Mouse (Mus musculus) thymus, postnatal 10 days (tissue): ENCODE measurements around the gene Ralgps2.
A peak's percentile ranks its signal among the peaks of the same experiment; 100 is the strongest.

Experiments used
- DNase-seq, 2 experiments: peaks; one replicate each; pipeline ENCODE4 v3.0.0; 2021; ENCODE audit warnings: low spot score in 2 of 2

The Ralgps2 gene

GRCm38 (mm10) chr1:156939251-156940141, at the start of gene Ralgps2:
Gene Ralgps2 (minus strand): TSS chr1:156939626.
- peak; percentile 68 to 76 for DNase-seq

DNA sequence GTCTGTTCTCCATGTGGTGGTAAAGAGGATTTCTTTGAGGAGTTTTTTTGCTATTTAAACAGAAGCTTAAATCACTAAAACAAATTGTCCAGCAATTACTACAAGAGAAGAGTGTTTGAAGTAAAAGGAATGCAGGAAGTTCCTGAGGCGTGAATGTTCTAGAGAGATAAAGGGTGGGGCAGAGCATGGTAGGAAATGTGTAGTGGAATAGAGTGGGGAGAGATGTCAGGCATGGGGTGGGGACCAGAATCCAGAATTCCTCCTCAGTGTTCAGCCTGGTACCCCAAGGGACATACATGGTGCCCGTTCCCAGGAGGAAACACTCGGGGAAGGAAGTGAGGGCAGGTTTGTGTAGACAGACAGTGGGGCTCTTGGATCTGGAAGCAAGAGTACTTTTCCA, 48.1 kb upstream of the Ralgps2 start:
- DNase-seq, result no peak

DNA sequence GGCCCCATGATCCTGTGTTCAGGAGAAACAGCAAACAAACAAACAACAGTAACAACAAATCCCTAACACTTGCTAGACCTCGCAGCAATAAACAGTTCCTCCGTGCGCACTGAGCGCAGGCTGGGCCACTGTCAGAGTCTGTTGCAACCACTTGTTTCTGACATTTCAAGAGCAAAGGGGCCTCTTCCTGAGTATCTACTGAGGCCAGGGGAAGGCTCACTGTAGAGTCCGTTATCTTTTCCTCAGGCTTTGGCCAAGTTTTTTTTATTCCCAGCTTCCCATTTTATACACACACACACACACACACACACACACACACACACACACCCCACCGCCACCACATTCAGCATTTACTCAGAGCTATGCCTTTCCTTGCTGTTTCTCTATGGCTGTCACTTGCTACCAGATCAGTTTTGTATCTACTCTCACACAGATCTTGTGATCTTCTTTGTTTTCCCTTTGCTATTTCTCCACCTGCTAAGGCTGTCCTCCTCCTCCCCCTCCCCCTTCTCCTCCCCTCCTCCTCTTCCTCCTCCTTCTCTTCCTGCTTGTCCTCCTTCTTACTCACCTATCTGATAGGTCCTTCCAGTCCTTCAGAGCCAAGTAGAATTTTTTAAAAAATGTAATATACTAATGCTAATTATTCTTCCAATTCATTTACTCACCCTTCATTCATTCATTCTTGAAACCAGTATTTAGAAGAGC, 47.4 kb upstream of the Ralgps2 start:
- DNase-seq, result no peak

DNA sequence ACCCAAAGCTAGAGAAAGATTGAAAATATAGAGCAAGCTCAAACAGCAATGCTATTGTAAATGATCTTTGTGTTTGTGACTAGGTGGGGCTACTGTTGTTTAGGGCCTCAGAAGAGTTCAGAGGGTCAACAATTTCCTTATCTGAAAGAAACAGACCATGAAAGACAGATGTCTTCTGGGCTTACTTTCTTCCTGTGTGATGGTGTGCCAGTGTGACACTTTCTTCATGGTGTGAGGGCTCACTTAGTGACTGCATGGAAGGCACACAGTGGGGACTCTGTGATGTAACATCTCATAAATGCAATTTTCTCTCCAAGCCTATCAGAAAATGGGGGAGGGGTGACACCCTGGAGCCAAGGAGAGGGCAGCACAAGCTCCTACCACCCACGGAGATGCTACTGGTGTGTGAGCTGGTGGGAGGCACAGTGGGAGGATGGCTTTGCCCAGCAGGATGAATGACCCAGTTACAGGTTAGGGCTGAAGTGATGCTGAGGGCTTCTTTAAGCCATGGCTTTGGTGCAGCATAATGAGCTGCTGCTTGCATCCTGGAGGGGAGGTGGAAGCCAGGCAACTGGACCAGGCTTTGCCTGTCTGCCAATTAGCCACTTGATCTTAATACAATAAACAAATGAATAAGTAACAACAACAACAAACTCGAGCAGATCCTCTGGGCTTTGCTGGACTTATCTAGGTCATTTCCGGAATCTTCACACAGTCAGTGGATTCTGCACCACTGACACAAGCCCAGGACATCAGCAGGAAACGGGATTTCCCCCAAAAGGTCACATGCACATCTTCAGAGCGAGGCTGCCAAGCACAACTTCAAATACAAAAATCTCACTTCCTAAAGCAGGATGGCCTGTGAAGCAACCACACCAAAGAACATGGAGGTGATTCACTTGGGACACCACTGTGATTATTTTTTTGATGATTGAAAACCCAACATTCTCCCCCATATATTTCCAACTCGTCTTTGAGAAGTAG, 46.5 kb upstream of the Ralgps2 start:
- no peak for DNase-seq

GRCm38 (mm10) chr1:156983009-156983870, 43.8 kb upstream of the Ralgps2 start:
- no peak for DNase-seq

DNA sequence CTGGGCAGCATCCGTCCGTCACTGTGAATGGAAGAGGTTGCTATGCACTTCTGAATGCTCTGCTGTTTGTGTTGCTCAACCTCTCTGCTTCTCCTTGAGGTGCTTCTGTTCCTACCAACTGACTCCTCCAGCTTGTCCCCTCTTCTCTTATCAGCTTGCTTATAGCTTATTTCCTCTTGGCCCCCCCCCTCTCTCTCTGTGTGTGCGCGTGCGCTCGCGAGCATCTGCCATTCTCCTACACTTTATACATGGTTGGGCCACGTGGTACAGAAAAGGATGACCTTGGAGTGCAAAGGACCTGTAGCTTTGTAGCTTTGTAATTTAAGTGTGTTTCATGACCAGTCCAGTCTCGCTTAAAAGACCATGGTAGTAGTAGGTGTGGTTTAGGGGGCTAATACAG, 42.5 kb upstream of the Ralgps2 start:
- no peak for DNase-seq

DNA sequence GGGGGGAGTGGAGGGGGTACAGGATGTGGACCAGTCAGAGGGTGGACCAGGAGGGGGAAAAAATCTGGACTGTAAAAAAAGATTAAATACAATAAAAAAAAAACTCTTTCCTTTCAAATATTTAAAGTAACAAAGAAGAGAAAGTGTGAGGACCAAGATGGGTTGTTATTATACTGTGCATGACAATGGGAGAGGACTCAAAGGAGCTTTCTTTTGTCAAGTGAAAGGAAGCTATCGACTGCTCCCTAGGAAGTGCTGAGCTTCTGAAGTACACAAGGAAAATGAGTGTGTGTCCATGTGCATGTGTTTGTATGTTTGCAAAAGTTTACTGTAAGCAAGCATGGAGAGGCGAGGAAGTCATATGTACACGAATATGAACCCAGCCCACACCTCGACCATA, 40.3 kb upstream of the Ralgps2 start:
- DNase-seq, result no peak

- no peak for DNase-seq
Observed at GRCm38 (mm10) chr1:156978656-156979055, 39.2 kb upstream of the Ralgps2 start.

GRCm38 (mm10) chr1:156973857-156974256, 34.4 kb upstream of the Ralgps2 start:
- no peak for DNase-seq

DNA sequence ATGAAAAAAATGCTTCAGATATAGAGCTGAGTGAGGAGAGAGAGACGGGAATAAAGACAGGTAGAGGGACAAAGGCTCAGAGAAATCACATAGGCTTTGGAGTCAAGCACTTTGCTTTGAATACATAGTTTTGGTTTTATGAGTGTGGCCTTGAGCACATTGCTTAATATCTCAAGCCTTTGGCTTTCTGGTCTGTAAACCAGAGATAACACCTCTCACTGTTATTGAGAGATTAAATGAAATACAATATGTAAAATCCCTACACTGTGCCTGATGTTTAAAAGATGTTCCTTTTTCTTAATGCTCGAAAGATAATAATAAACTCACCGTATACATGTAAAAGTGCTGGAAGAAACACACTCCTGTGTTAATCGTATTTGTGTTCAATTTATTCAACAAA, 33.0 kb upstream of the Ralgps2 start:
- DNase-seq, result no peak

- DNase-seq, result no peak
Observed at GRCm38 (mm10) chr1:156971206-156971811, 31.9 kb upstream of the Ralgps2 start.

DNA sequence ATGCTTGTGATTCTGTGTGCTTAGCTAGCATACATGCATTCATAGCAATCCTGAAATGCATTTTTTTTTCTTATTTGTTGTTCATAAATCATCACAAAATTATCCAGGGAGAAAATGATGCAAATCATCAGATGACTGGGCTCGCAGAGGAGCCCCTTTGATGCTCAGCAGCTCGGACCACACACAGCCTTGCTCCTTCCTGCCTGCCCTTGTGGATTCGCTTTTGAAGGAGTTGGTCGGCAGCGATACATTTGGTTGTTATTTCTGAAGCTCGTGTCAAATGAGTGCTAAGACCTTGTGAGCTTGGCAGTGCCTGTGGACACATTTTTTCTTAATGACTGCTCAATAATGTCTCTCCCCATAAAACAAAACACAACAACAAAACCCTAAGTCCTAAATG, 31.2 kb upstream of the Ralgps2 start:
- no peak for DNase-seq

DNA sequence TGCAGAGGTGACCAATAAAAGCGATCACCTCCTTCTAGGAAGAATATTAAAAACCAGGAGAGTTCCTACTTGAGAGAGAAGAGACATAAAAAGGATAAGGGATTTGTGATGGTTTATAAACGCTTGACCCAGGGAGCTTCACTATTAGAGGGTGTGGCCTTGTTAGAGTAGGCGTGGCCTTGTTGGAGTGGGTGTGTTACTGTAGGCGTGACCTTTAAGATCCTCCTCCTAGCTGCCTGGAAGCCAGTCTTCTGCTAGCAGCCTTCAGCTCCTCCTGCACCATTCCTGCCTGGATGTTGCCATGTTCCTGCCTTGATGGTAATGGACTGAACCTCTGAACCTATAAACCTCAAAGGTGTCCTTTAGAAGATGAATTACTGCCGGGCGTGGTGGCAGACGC, 28.7 kb upstream of the Ralgps2 start:
- DNase-seq, result no peak

DNA sequence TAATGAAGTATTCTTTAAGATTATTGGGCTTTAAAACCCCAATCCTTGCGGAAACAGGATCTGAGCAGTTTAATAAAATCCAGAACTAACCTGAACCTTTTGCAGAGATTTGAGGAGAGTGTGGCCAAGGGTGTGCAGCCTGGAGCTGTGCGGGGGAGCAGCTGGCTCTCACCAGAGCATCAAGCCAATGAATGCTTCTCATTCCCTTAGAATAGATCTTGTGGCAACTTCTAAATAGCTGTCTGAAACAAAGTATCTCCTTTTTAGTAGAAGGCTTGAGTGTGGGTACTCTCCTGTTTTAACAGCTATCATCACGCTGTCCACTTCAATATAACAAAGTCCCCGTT, 25.1 kb upstream of the Ralgps2 start:
- DNase-seq, result no peak

DNA sequence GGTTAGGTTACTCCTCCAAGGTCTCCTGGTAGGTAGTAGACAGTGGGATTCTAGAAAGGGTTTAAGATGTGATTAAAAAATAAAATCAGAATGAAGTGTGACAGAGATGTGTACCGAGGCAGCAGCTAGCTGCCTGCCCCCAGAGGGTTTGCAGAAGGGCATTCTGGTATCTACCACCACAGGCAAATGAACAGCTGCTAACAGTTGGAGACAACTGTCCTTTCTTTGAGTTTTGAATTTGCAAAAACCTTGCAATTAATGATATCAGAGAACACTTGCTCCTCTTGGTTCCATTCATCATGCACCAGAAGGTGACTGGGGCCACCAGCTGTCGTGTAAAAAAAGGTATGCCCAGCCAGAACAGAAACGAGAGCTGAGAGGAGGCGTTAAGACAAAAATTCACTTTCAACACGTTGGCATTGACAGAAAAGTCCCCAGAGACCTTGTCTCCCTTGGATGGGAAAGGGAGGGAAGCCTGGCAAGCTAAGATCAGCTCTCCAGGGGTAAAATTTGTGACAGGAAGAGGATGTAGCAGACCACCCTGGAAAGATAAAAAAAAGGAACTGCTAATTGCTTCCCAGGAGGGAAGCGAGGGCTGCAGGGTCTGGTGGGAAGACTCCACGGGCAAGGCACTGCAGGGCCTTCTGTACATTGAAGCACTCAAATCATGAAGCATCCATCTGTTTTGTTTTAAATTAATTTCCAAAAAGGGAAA, 24.6 kb upstream of the Ralgps2 start:
- no peak for DNase-seq

DNA sequence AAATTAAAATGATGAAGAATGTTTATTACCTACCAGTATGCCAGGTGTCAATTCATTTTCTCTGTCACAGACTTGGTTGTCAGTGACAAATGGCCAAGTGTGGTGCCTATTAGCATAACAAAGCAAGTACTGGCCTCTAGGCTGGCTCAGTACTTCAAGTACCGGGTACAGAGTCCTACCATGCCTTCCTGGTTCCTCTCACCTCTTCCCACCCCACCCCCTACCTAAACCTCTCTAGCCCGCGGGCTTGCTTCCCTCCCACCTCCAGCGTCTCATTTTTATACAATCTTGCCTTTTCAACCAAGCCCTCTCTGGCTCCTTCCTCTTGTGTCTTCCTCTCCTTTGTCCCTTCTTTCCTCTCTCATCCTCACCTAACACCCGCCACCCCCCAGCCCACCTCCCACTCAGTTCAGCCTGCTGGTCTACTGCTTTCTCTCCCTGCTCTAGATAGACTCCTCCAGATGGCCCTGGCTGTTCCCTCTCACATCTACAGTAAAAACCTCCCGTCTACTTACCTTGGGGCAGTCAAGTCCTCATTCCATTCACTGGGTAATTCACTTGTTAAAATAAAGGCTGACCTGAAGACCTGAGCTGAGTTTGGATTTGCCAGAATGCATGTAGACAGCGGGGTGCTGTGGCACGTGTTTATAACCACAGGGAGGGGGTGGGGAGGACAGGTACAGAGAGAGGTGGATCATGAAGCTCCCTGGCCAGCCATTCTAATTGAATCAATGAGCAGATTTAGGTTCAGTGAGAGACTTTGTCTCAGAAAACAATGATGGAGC, 22.2 kb upstream of the Ralgps2 start:
- DNase-seq, result no peak

- no peak for DNase-seq
Observed at GRCm38 (mm10) chr1:156959004-156959403, 19.6 kb upstream of the Ralgps2 start.

- DNase-seq, result no peak
Observed at GRCm38 (mm10) chr1:156957360-156957759, 17.9 kb upstream of the Ralgps2 start.
